Mouse (Mus musculus): ENCODE results near the gene Zfp286.

DNA sequence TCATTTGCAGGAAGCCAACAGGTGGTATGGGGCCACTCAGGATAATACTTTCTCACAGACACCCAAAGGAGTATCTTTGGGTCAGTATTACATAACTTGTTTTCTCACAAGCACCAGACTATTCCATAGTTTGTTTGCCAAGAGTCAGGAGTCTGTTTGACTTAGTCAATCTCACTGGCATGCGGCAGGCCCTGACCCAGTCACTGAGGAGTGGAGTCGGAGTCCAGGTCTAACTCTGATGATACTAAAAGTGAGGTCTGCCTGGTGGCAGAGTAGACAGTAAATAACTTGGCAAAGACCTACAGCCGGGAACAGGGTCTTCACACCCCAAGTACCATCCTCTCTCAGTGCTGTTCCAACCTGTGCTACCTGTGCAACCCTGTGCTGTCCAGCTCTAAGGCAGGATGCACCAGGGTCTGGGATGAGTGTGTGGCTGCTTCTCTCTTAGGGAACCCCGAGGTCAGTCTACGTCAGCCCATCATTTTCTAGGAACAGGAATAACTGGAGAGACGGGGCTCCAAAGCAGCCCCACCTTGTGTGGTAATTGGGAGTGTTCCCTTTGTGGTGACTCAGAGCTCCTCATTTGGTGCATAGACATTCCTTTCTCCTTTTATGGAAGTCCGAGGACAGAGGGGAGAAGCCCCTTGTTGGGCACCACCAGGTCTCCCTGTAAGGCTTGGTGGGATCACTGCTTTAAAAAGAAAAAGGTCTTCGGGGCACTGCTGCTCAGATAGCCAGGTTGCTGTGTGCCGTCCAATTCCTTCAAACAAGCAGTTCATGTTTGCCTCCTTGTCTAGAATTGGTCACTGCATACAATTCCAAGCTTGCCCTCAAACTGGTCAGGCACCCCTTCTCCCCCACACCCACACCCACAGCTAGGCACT, 36.2 kb upstream of the Zfp286 start:
- no peak for TF ChIP-seq CTCF (IDR thresholded peaks at IDR 0.05; ENCODE audit: extremely low read depth, insufficient read depth, insufficient read length, insufficient replicate concordance)
- TF ChIP-seq POLR2A (IDR thresholded peaks at IDR 0.05; ENCODE audit: low read depth, low read length), result no peak

Measured in spleen, adult 2 months (tissue).